Mouse (Mus musculus) heart, embryonic 15.5 days (tissue): ENCODE results near the gene Relt. TPM values are rescaled to one million over a fixed set of nuclear protein-coding genes. Genes with fewer than 3 reads are reported as not detected.
A peak's percentile ranks its signal among the peaks of the same experiment; 100 is the strongest.

ENCODE experiments used
- ATAC-seq: fragments of 200-750 bp; cut with Nextera tagmentation; replicated peaks from 2 replicates; pipeline ENCODE4 v1.8.0; 2017; ENCODE audit warnings: low read depth, moderate TSS enrichment; ENCODE audit not compliant: insufficient number of reproducible peaks, insufficient read depth, low FRiP score
- H3K27ac ChIP-seq: fragments of 300-500 bp; sonication (generic); 2 replicates; pipeline ENCODE4 v1.5.1; 2015; ENCODE audit warnings: mild to moderate bottlenecking, inconsistent platforms
- H3K27me3 ChIP-seq: fragments of 300-500 bp; sonication (generic); 2 replicates; pipeline ENCODE4 v1.6.1; 2015; ENCODE audit warnings: inconsistent platforms
- H3K36me3 ChIP-seq: fragments of 300-500 bp; sonication (generic); 2 replicates; pipeline ENCODE4 v1.6.1; 2015; ENCODE audit warnings: mild to moderate bottlenecking, inconsistent platforms
- H3K4me1 ChIP-seq: fragments of 300-500 bp; sonication (generic); replicated peaks from 2 replicates; pipeline ENCODE4 v1.6.1; 2015; ENCODE audit warnings: inconsistent platforms
- H3K4me2 ChIP-seq: fragments of 300-500 bp; sonication (generic); 2 replicates; pipeline ENCODE4 v1.6.1; 2015; ENCODE audit warnings: inconsistent platforms, mild to moderate bottlenecking, moderate library complexity
- H3K4me3 ChIP-seq: fragments of 300-500 bp; sonication (generic); 2 replicates; pipeline ENCODE4 v1.5.1; 2015; ENCODE audit warnings: mild to moderate bottlenecking, inconsistent platforms
- H3K9ac ChIP-seq: fragments of 300-500 bp; sonication (generic); 2 replicates; pipeline ENCODE4 v1.6.1; 2015; ENCODE audit warnings: mild to moderate bottlenecking, inconsistent platforms
- H3K9me3 ChIP-seq: fragments of 300-500 bp; sonication (generic); replicated peaks from 2 replicates; pipeline ENCODE4 v1.6.1; 2016; ENCODE audit warnings: inconsistent platforms
- WGBS: fragments of 180-500 bp; shearing (Covaris S2); methylation state at CpG from one replicate; pipeline ENCODE4 v1.1.7; 2015; ENCODE audit warnings: mixed read lengths; 5-methylcytosine and 5-hydroxymethylcytosine counted together
- polyA plus RNA-seq: library from polyadenylated mRNA; unstranded; fragments of >200 nt; fragmentation: Nextera tagmentation; extraction: Ambion mirVana; gene quantifications from 2 replicates; pipeline ENCODE4 v1.2.1, GENCODE M21; 2015

The Relt gene
- polyA plus RNA-seq, 1 experiment from 2014 or later: 2.5 TPM

GRCm38 (mm10) chr7:100894833-100895226 is 31.6 kb upstream of the Relt start:
- Histone ChIP-seq H3K36me3 (0 out of 2 replicates have a peak, but pooled peaks cover 5% of the 10 kb centered on the region), H3K4me1 (peaks cover 30% of the 10 kb centered on the region), H3K9me3 (no peaks in the 10 kb centered on the region), H3K4me2 (peak overlapping the region; percentile 84), H3K9ac (peak overlapping the region; percentile 65), H3K27ac (no peak overlapping the region), H3K27me3 (no peaks in the 10 kb centered on the region), H3K4me3 (peak overlapping the region; percentile 56)
- ATAC-seq: no peak
- WGBS: 9% methylated on average over 12 of the region's 12 CpGs

- ATAC-seq: peak; percentile 34; the same call in 1 of the 2 replicates
These were observed 31.0 kb upstream of the Relt start for GRCm38 (mm10) chr7:100894057-100894832.

GRCm38 (mm10) chr7:100893249-100894056 is 30.2 kb upstream of the Relt start:
- Histone ChIP-seq H3K9ac (peak overlapping the region; percentile 12; the same call in 1 of the 2 replicates), H3K9me3 (no peaks in the 10 kb centered on the region), H3K4me3 (0 out of 2 replicates have a peak overlapping the region, but pooled peaks have one; percentile 56), H3K4me2 (peak overlapping the region; percentile 84), H3K36me3 (peaks cover 18% of the 10 kb centered on the region; the same call in 1 of the 2 replicates), H3K27ac (peak overlapping the region; percentile 23), H3K27me3 (no peaks in the 10 kb centered on the region), H3K4me1 (peaks cover 30% of the 10 kb centered on the region)
- ATAC-seq: peak; percentile 48
- WGBS: 40% methylated on average over 20 of the region's 20 CpGs

More at GRCm38 (mm10) chr7:100894057-100894832, 31.0 kb upstream of the Relt start:
- H3K9me3 ChIP-seq: no peaks in the 10 kb centered on the region
- H3K36me3 ChIP-seq: 0 out of 2 replicates have a peak, but pooled peaks cover 11% of the 10 kb centered on the region
- H3K4me1 ChIP-seq: peaks cover 30% of the 10 kb centered on the region
- peak overlapping the region; percentile 65 for H3K9ac ChIP-seq
- peak overlapping the region; percentile 84 for H3K4me2 ChIP-seq
- H3K4me3 ChIP-seq: peak overlapping the region; percentile 56
- H3K27ac ChIP-seq: no peak overlapping the region
- 5% methylated on average over 48 of the region's 53 CpGs for WGBS
- H3K27me3 ChIP-seq: no peaks in the 10 kb centered on the region

DNA sequence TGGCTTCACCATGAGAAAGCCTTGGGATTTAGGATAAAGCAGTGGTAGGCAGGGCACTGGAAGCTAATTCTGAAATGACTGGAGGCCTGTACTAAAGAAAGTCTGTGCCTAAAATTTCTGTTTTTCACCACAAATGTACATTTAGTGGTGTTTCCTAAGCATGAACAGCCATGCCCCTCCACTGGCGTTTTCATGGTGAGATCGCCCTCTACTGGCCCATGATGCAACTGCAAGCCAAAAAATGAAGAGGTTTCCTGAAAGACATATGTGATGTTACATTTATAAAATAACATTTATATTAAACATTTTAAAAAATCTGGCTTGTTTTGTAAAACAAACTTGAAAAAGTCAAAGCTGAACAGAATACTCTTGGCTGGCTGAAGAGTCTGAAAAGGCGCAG is 23.3 kb upstream of the Relt start:
- H3K36me3 ChIP-seq: peaks cover 56% of the 10 kb centered on the region
- no peak overlapping the region for H3K27ac ChIP-seq
- ATAC-seq: no peak
- H3K9ac ChIP-seq: no peak overlapping the region
- no peaks in the 10 kb centered on the region for H3K27me3 ChIP-seq
- H3K4me2 ChIP-seq: no peak overlapping the region
- H3K4me3 ChIP-seq: no peak overlapping the region
- no peaks in the 10 kb centered on the region for H3K4me1 ChIP-seq
- WGBS: 32% methylated on average over 3 of the region's 3 CpGs
- no peaks in the 10 kb centered on the region for H3K9me3 ChIP-seq

GRCm38 (mm10) chr7:100884460-100884859 is 21.2 kb upstream of the Relt start:
- Histone ChIP-seq H3K36me3 (peaks cover 67% of the 10 kb centered on the region), H3K9ac (no peak overlapping the region), H3K4me3 (no peak overlapping the region), H3K27ac (no peak overlapping the region), H3K27me3 (no peaks in the 10 kb centered on the region), H3K4me1 (0 out of 2 replicates have a peak, but pooled peaks cover 3% of the 10 kb centered on the region), H3K4me2 (no peak overlapping the region), H3K9me3 (no peaks in the 10 kb centered on the region)
- ATAC-seq: no peak
- 86% methylated on average over 4 of the region's 4 CpGs for WGBS

- no peak overlapping the region for H3K4me2 ChIP-seq
- no peaks in the 10 kb centered on the region for H3K9me3 ChIP-seq
- WGBS: 91% methylated on average over 4 of the region's 4 CpGs
- no peak overlapping the region for H3K27ac ChIP-seq
- no peak overlapping the region for H3K9ac ChIP-seq
- H3K27me3 ChIP-seq: no peaks in the 10 kb centered on the region
- H3K4me3 ChIP-seq: no peak overlapping the region
- 0 out of 2 replicates have a peak, but pooled peaks cover 4% of the 10 kb centered on the region for H3K4me1 ChIP-seq
- ATAC-seq: no peak
- H3K36me3 ChIP-seq: peaks cover 83% of the 10 kb centered on the region
These were observed 18.7 kb upstream of the Relt start for GRCm38 (mm10) chr7:100881950-100882349.

GRCm38 (mm10) chr7:100881531-100881930 is 18.3 kb upstream of the Relt start:
- no peak overlapping the region for H3K4me3 ChIP-seq
- H3K9me3 ChIP-seq: no peaks in the 10 kb centered on the region
- no peak overlapping the region for H3K9ac ChIP-seq
- no peak overlapping the region for H3K4me2 ChIP-seq
- ATAC-seq: no peak
- H3K36me3 ChIP-seq: peaks cover 84% of the 10 kb centered on the region
- no peaks in the 10 kb centered on the region for H3K27me3 ChIP-seq
- WGBS: 82% methylated on average over 9 of the region's 9 CpGs
- no peak overlapping the region for H3K27ac ChIP-seq
- 0 out of 2 replicates have a peak, but pooled peaks cover 6% of the 10 kb centered on the region for H3K4me1 ChIP-seq

DNA sequence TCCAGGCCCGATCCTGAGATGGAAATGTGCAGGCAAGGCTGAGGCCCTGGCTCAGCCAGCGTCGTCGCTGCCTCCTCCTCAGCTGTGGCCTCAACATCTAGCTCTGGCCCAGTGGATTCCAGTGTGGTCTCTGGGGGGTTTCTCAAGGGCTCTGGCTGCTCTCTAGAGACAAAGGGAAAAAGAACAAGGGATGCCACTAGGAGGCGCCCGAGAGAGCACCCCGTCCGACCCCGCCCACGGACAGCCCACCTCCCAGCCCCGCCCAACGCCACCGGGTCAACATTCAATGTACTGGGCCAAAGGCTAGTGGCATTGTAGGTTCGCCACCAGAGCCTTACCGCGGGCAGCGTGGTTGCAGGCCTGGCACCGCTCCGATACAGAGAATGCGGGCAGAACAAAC is 16.3 kb upstream of the Relt start:
- no peak for ATAC-seq
- H3K27me3 ChIP-seq: no peaks in the 10 kb centered on the region
- H3K27ac ChIP-seq: no peak overlapping the region
- H3K9me3 ChIP-seq: no peaks in the 10 kb centered on the region
- no peak overlapping the region for H3K9ac ChIP-seq
- no peak overlapping the region for H3K4me2 ChIP-seq
- no peak overlapping the region for H3K4me3 ChIP-seq
- H3K36me3 ChIP-seq: peaks cover 77% of the 10 kb centered on the region
- peaks cover 12% of the 10 kb centered on the region; the same call in 1 of the 2 replicates for H3K4me1 ChIP-seq
- 25% methylated on average over 20 of the region's 20 CpGs for WGBS

DNA sequence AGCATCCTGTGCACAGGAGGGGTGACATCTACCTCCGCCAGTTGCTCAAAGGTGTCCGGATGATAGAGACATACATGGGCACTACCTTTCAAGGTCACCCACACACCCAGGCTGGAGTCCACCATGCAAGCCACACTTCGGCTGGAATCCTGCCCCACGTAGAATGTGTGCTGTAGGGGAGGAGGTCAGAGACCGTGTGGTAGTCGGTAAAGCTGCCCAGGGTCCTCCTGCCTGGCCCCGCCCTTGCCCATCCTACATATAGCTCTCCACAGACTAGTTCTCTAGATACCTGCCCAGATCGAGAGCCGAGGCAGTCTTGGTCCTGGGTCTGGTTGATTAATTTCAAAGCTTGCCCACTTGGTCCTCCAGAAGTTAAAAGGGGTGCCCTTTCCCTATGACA is 13.5 kb upstream of the Relt start:
- H3K4me1 ChIP-seq: peaks cover 20% of the 10 kb centered on the region
- 80% methylated on average over 9 of the region's 9 CpGs for WGBS
- no peak for ATAC-seq
- no peak overlapping the region for H3K4me3 ChIP-seq
- H3K9ac ChIP-seq: no peak overlapping the region
- H3K4me2 ChIP-seq: no peak overlapping the region
- no peaks in the 10 kb centered on the region for H3K27me3 ChIP-seq
- peak overlapping the region; percentile 76; the same call in 1 of the 2 replicates for H3K27ac ChIP-seq
- H3K36me3 ChIP-seq: peaks cover 63% of the 10 kb centered on the region
- H3K9me3 ChIP-seq: no peaks in the 10 kb centered on the region

DNA sequence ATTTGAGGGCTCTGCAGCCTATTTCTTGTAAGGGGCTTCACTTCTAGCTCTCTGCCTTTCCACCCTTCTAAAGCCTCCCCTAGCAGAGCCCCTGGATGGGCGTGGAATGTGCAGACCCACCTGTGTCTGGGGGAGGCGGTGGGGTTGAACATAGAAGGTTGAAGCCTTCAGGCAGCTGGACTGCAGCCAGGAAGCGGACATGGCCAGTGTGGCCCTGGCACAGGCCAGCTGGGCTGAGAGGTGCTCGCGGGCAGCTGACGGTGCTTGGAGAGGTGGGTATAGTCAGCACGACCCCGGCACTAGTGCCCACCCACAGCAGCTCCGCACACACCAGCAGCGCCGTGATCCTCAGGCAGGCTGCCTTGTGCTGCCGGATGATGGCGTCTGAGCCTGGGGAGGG is 13.0 kb upstream of the Relt start:
- Histone ChIP-seq H3K9ac (no peak overlapping the region), H3K27me3 (no peaks in the 10 kb centered on the region), H3K9me3 (no peaks in the 10 kb centered on the region), H3K4me1 (peaks cover 25% of the 10 kb centered on the region), H3K4me2 (no peak overlapping the region), H3K4me3 (no peak overlapping the region), H3K36me3 (peaks cover 62% of the 10 kb centered on the region), H3K27ac (peak overlapping the region; percentile 76)
- 75% methylated on average over 13 of the region's 13 CpGs for WGBS
- ATAC-seq: no peak

DNA sequence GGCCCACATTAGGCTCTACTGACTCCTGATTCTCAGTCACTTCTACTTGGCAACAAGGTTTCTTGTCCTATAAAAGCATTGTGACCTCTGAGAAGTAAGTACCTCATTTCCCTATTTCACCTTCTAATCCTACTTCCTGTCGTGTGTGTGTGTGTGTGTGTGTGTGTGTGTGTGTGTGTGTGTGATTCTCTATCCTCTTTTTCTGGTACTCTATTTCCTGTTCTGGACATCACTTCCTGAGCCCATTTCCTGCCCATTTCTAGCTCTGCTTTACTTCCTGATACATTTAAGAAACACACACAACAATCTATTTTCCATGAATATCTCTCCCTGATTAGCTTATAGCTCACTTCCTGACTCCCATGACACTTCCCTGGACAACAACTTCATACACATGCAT is 12.6 kb upstream of the Relt start:
- Histone ChIP-seq H3K27me3 (no peaks in the 10 kb centered on the region), H3K4me1 (peaks cover 25% of the 10 kb centered on the region), H3K9me3 (no peaks in the 10 kb centered on the region), H3K4me3 (no peak overlapping the region), H3K27ac (peak overlapping the region; percentile 76), H3K4me2 (no peak overlapping the region), H3K9ac (no peak overlapping the region), H3K36me3 (peaks cover 57% of the 10 kb centered on the region)
- ATAC-seq: no peak
- WGBS: 69% methylated on average over 1 of the region's 1 CpGs
